Mouse (Mus musculus) heart, embryonic 12.5 days (tissue): ENCODE data around the gene Necap1. TPM values are rescaled to one million over a fixed set of nuclear protein-coding genes. Genes with fewer than 3 reads are reported as not detected.

Source experiments
- ATAC-seq: fragments of 200-750 bp; cut with Nextera tagmentation; 2 replicates; pipeline ENCODE4 v1.8.0; 2017; ENCODE audit warnings: moderate TSS enrichment, moderate library complexity; ENCODE audit not compliant: insufficient number of reproducible peaks, low FRiP score
- H3K27ac ChIP-seq: fragments of 300-500 bp; sonication (generic); 2 replicates; pipeline ENCODE4 v1.5.1; 2016; ENCODE audit warnings: mild to moderate bottlenecking, moderate library complexity; ENCODE audit not compliant: poor library complexity, severe bottlenecking
- H3K27me3 ChIP-seq: fragments of 300-500 bp; sonication (generic); replicated peaks from 2 replicates; pipeline ENCODE4 v1.6.1; 2016; ENCODE audit warnings: mild to moderate bottlenecking, moderate library complexity
- H3K36me3 ChIP-seq: fragments of 300-500 bp; sonication (generic); 2 replicates; pipeline ENCODE4 v1.6.1; 2016; ENCODE audit warnings: mild to moderate bottlenecking, moderate library complexity
- H3K4me1 ChIP-seq: fragments of 300-500 bp; sonication (generic); replicated peaks from 2 replicates; pipeline ENCODE4 v1.6.1; 2016; ENCODE audit warnings: mild to moderate bottlenecking
- H3K4me2 ChIP-seq: fragments of 300-500 bp; sonication (generic); 2 replicates; pipeline ENCODE4 v1.6.1; 2016; ENCODE audit warnings: mild to moderate bottlenecking, moderate library complexity
- H3K4me3 ChIP-seq: fragments of 300-500 bp; sonication (generic); 2 replicates; pipeline ENCODE4 v1.5.1; 2016; ENCODE audit warnings: mild to moderate bottlenecking
- H3K9ac ChIP-seq: fragments of 300-500 bp; sonication (generic); 2 replicates; pipeline ENCODE4 v1.6.1; 2016; ENCODE audit warnings: mild to moderate bottlenecking, moderate library complexity
- H3K9me3 ChIP-seq: fragments of 300-500 bp; sonication (generic); replicated peaks from 2 replicates; pipeline ENCODE4 v1.6.1; 2016; ENCODE audit warnings: mild to moderate bottlenecking, moderate library complexity
- WGBS: fragments of 180-500 bp; shearing (Covaris S2); methylation state at CpG from one replicate; pipeline ENCODE4 v1.1.7; 2016; 5-methylcytosine and 5-hydroxymethylcytosine counted together
- microRNA-seq: library from miRNA; unstranded; fragments of <30 nt; microRNA quantifications from one replicate; pipeline ENCODE4, GENCODE M21; 2017
- polyA plus RNA-seq: library from polyadenylated mRNA; unstranded; fragments of >200 nt; fragmentation: Nextera tagmentation; extraction: Ambion mirVana; gene quantifications from 2 replicates; pipeline ENCODE4 v1.2.1, GENCODE M21; 2016

The Necap1 gene
- polyA plus RNA-seq, 1 experiment from 2014 or later = 63.0 TPM

- H3K27me3 ChIP-seq = no peaks in the 10 kb centered on the region
- H3K4me2 ChIP-seq = no peak overlapping the region
- H3K4me3 ChIP-seq = no peak overlapping the region
- peaks cover 50% of the 10 kb centered on the region for H3K36me3 ChIP-seq
- WGBS = 92% methylated on average over 2 of the region's 2 CpGs
- no peak for ATAC-seq
- no peaks in the 10 kb centered on the region for H3K4me1 ChIP-seq
- H3K27ac ChIP-seq = no peak overlapping the region
- no peak overlapping the region for H3K9ac ChIP-seq
- H3K9me3 ChIP-seq = no peaks in the 10 kb centered on the region
These were observed 15.3 kb downstream of the Necap1 start for GRCm38 (mm10) chr6:122889599-122889998.

DNA sequence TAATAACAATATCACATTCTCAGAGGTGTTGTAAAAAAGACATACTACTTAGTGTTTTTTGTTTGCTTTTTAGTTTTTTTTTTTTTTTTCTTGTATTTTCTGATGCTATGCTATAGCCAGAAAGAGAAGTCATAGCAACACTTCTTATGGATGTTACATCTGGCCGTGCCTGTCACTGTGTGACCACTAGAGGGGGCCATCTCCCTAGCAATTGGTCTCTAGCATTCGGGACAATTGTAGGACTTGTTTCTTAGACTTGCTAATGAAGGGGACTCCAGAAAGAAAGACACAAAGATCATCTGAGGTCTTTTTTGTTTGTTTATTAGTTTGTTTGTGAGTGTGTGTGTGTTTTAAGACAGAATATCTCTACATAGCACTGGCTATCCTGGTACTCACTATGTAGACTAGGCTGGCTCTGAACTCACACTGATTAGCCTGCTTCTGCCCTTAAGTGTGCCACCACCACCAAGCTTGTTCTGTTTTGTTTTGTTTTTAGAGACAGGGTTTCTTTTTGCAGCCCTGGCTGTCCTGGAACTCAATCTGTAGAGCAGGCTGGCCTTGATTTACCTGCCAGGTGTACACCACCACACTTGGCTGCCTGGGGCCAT, 18.3 kb downstream of the Necap1 start:
- Histone ChIP-seq H3K36me3 (peaks cover 34% of the 10 kb centered on the region), H3K9ac (no peak overlapping the region), H3K27ac (no peak overlapping the region), H3K9me3 (no peaks in the 10 kb centered on the region), H3K27me3 (no peaks in the 10 kb centered on the region), H3K4me3 (no peak overlapping the region), H3K4me1 (no peaks in the 10 kb centered on the region), H3K4me2 (no peak overlapping the region)
- no peak for ATAC-seq
- WGBS = 19% methylated on average over 2 of the region's 2 CpGs

GRCm38 (mm10) chr6:122919922-122920321, 45.6 kb downstream of the Necap1 start:
- H3K36me3 ChIP-seq = no peaks in the 10 kb centered on the region
- no peak overlapping the region for H3K27ac ChIP-seq
- no peaks in the 10 kb centered on the region; the same call in 1 of the 2 replicates for H3K4me1 ChIP-seq
- 42% methylated on average over 4 of the region's 4 CpGs for WGBS
- H3K4me2 ChIP-seq = no peak overlapping the region
- no peak overlapping the region for H3K9ac ChIP-seq
- H3K27me3 ChIP-seq = no peaks in the 10 kb centered on the region
- H3K9me3 ChIP-seq = no peaks in the 10 kb centered on the region
- H3K4me3 ChIP-seq = no peak overlapping the region
- ATAC-seq = 0 out of 2 replicates have a peak, but pooled peaks have one; percentile 36

- WGBS = 57% methylated on average over 4 of the region's 4 CpGs
- ATAC-seq = no peak
- H3K36me3 ChIP-seq = no peaks in the 10 kb centered on the region
- no peak within 1 kb of the TSS for H3K4me3 ChIP-seq
- no peaks in the 10 kb centered on the region for H3K9me3 ChIP-seq
- no peak within 1 kb of the TSS for H3K4me2 ChIP-seq
- H3K9ac ChIP-seq = no peak within 1 kb of the TSS
- H3K27me3 ChIP-seq = no peaks in the 10 kb centered on the region
- H3K4me1 ChIP-seq = no peaks in the 10 kb centered on the region; the same call in 1 of the 2 replicates
- no peak within 1 kb of the TSS for H3K27ac ChIP-seq
These were observed 47.2 kb downstream of the Necap1 start, which contains the start of gene Clec4a1 for GRCm38 (mm10) chr6:122921451-122921850. Clec4a1 (plus strand) TSS chr6:122921848.

DNA sequence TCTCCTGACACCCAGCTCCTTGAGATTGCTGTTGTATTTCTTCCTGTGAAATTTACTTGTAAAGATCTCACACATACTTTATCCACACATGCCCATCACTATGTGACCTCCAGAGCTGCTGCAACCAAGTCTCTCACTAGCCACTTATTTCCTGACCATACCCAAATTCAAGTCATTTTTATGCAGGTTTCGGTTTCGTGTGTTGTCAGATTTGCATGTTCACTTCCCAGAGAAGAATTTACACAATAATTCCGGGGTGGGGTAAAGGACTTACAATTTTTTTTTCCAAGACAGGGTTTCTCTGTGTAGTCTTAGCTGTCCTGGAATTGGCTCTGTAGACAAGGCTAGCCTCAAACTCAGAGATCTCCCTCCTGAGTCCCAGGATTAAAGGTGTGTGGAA, 60.6 kb downstream of the Necap1 start:
- H3K9ac ChIP-seq = no peak overlapping the region
- H3K27me3 ChIP-seq = no peaks in the 10 kb centered on the region
- H3K27ac ChIP-seq = no peak overlapping the region
- no peaks in the 10 kb centered on the region for H3K36me3 ChIP-seq
- no peak overlapping the region for H3K4me3 ChIP-seq
- H3K4me1 ChIP-seq = no peaks in the 10 kb centered on the region
- ATAC-seq = no peak
- no peaks in the 10 kb centered on the region for H3K9me3 ChIP-seq
- no peak overlapping the region for H3K4me2 ChIP-seq
- 80% methylated on average over 3 of the region's 3 CpGs for WGBS

Small RNA genes lying within 50 kb of the gene (microRNA-seq; reads per million reads assigned to microRNA genes)
- not detected for gene Mir7231

Other genes starting within 250 kb of the Necap1 start
- not detected in 2 replicates for gene Dppa3, start 248.1 kb upstream of the Necap1 start, polyA plus RNA-seq
- gene Nanog, start 167.0 kb upstream of the Necap1 start, polyA plus RNA-seq = 0.49 and 0.86 TPM in 2 replicates
- 26.6 and 27.7 TPM in 2 replicates for gene Slc2a3, start 72.8 kb upstream of the Necap1 start, polyA plus RNA-seq
- 7.8 and 8.4 TPM in 2 replicates for gene Foxj2, start 54.6 kb upstream of the Necap1 start, polyA plus RNA-seq
- 1.4 and 1.7 TPM in 2 replicates for gene C3ar1, start 18.3 kb upstream of the Necap1 start, polyA plus RNA-seq
- 0.22 and 0.23 TPM in 2 replicates for gene Clec4a1, start 47.4 kb downstream of the Necap1 start, polyA plus RNA-seq
- gene Clec4a3, start 78.0 kb downstream of the Necap1 start, polyA plus RNA-seq = 0.33 and 0.61 TPM in 2 replicates
- not detected in 2 replicates for gene Clec4a4, start 115.9 kb downstream of the Necap1 start, polyA plus RNA-seq
- gene Clec4b1, start 175.5 kb downstream of the Necap1 start, polyA plus RNA-seq = not detected in 2 replicates
- gene Clec4a2, start 232.0 kb downstream of the Necap1 start, polyA plus RNA-seq = 0.28 and 1.4 TPM in 2 replicates